Mouse (Mus musculus) 3T3-L1 (cell line): ENCODE data around the gene Pi4k2a.

Experiments used
- DNase-seq: peaks from one replicate; pipeline ENCODE4 v3.0.0-alpha.2; 2015; ENCODE audit warnings: low read depth, low spot score

The Pi4k2a gene

GRCm38 (mm10) chr19:42135070-42135469 lies 44.8 kb downstream of the Pi4k2a start:
- DNase-seq: no peak

GRCm38 (mm10) chr19:42136126-42136525 lies 45.9 kb downstream of the Pi4k2a start:
- no peak for DNase-seq

- no peak for DNase-seq
Observed at GRCm38 (mm10) chr19:42137167-42137672, 47.0 kb downstream of the Pi4k2a start.

GRCm38 (mm10) chr19:42138517-42139285 lies 48.4 kb downstream of the Pi4k2a start:
- no peak for DNase-seq

- DNase-seq: no peak
Observed at GRCm38 (mm10) chr19:42139724-42140517, 49.7 kb downstream of the Pi4k2a start.

GRCm38 (mm10) chr19:42141998-42142397 lies 51.7 kb downstream of the Pi4k2a start:
- no peak for DNase-seq

GRCm38 (mm10) chr19:42142757-42143156 lies 52.5 kb downstream of the Pi4k2a start:
- DNase-seq: no peak

GRCm38 (mm10) chr19:42144067-42144466 lies 53.8 kb downstream of the Pi4k2a start:
- peak; percentile 49 for DNase-seq

GRCm38 (mm10) chr19:42144541-42145167 lies 54.4 kb downstream of the Pi4k2a start:
- DNase-seq: peak; percentile 99

- DNase-seq: no peak
Observed at GRCm38 (mm10) chr19:42145210-42145609, 54.9 kb downstream of the Pi4k2a start.

GRCm38 (mm10) chr19:42145731-42146130 lies 55.5 kb downstream of the Pi4k2a start:
- DNase-seq: no peak

GRCm38 (mm10) chr19:42146276-42147010 lies 56.2 kb downstream of the Pi4k2a start:
- no peak for DNase-seq

GRCm38 (mm10) chr19:42147170-42147768 lies 57.0 kb downstream of the Pi4k2a start, which contains the start of gene Marveld1:
Gene Marveld1, plus strand, starts transcription at chr19:42147400.
- peak; percentile 88 for DNase-seq

GRCm38 (mm10) chr19:42147769-42148568 lies 57.7 kb downstream of the Pi4k2a start:
- peak; percentile 55 for DNase-seq

- DNase-seq: peak; percentile 80
Observed at GRCm38 (mm10) chr19:42148569-42148860, 58.2 kb downstream of the Pi4k2a start.

- peak; percentile 97 for DNase-seq
Observed at GRCm38 (mm10) chr19:42151990-42152389, 61.7 kb downstream of the Pi4k2a start.

- no peak for DNase-seq
Observed at GRCm38 (mm10) chr19:42157493-42158237, 67.4 kb downstream of the Pi4k2a start.

GRCm38 (mm10) chr19:42158246-42159017 lies 68.2 kb downstream of the Pi4k2a start:
- DNase-seq: no peak

GRCm38 (mm10) chr19:42163764-42164163 lies 73.5 kb downstream of the Pi4k2a start, which contains the start of gene Zfyve27:
Gene Zfyve27, plus strand, starts transcription at chr19:42163951.
- DNase-seq: no peak
